Mouse (Mus musculus): ENCODE measurements around the gene Slc7a1. TPM values are rescaled to one million over a fixed set of nuclear protein-coding genes. Genes with fewer than 3 reads are reported as not detected.
A peak's percentile ranks its signal among the peaks of the same experiment; 100 is the strongest.
"Not testable (repeated sequence)": the region's sequence is repeated elsewhere in the genome, so short reads cannot be mapped to it uniquely, and the experiment has no call there.

The Slc7a1 gene
- polyA plus RNA-seq, 1 experiment from 2014 or later = 30.0 TPM

DNA sequence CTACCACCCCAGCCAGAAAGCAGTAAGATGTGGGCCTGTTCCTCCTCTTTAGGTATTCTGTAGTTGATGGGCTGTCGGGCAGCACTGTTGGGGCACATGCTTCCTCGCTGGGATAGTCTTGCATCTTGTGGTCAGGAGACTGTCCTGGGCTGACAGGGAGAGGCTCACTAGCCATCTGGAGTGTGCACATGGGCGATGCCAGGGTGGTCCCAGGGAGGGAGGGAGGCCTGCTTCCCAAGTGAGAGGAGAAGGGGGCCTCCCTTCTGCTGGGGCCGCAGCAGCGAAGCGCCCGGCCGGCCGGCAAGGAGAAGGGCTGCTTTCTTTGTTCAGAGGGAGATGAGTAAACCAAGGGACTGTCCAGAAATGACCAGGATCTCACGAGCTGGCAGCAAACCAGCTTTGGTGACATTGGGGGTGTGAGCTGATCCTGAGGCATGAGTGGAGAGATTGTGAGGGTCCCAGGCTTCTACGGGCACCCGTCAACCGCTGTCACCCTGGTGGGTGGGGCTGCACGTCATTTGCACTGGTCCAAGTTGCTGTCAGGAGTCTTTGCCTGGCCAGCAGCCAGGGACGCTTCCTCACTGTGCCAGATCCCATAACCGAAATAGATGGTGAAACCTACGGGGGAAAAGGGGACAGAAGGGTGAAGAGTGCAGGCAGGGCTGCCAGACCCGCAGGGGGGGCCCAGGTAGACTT, 67.6 kb downstream of the Slc7a1 start:
- Histone ChIP-seq H3K4me3 (ENCODE audit: low read depth, low read length) (no peak overlapping the region), H3K27ac (ENCODE audit: low read depth, low read length) (no peak overlapping the region), H3K36me3 (ENCODE audit: control insufficient read depth, insufficient read depth, low read length) (peaks cover 27% of the 10 kb centered on the region; the same call in 1 of the 2 replicates), H3K9ac (ENCODE audit: low read length) (no peak overlapping the region), H3K4me1 (ENCODE audit: control insufficient read depth, insufficient read depth, low read length) (no peaks in the 10 kb centered on the region), H3K9me3 (replicated peaks; ENCODE audit: control insufficient read depth, low read length) (no peaks in the 10 kb centered on the region), H3K27me3 (replicated peaks; ENCODE audit: control insufficient read depth, insufficient read depth, low read length) (no peaks in the 10 kb centered on the region), H3K4me2 (ENCODE audit: low read length) (no peak overlapping the region)
- ATAC-seq (peak; percentile 44), DNase-seq (ENCODE audit: low spot score) (no peak)
- WGBS = 85% methylated on average over 18 of the region's 18 CpGs

DNA sequence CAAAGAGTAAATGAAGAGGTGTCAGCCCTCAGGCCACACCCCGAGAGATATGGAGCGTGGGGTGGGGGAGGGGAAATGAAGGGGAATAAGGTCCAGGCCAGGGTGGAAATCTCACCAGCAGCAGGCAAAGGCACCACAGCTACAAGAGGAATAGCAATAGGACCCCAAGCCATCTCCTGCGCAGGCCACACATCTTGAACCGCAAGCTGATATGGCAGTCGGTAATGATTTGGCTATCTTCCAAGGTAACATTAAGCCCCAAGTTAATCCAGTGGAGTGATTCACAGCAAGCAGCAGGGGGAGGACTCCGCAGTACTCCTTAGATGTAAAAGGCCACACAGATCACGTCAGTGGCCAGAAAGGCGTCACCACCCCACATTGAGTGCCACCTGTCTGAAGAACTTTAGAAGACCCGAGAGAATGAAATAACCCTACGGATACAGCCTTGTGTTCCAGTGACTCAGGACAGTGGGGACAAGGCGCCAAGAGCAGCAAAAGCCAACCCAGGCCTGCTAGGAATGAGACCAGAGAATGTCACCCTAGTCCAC, 68.4 kb downstream of the Slc7a1 start:
- no peaks in the 10 kb centered on the region for H3K27me3 ChIP-seq (replicated peaks; ENCODE audit: control insufficient read depth, insufficient read depth, low read length)
- WGBS = 63% methylated on average over 11 of the region's 11 CpGs
- peak; percentile 29 for DNase-seq (ENCODE audit: low spot score)

DNA sequence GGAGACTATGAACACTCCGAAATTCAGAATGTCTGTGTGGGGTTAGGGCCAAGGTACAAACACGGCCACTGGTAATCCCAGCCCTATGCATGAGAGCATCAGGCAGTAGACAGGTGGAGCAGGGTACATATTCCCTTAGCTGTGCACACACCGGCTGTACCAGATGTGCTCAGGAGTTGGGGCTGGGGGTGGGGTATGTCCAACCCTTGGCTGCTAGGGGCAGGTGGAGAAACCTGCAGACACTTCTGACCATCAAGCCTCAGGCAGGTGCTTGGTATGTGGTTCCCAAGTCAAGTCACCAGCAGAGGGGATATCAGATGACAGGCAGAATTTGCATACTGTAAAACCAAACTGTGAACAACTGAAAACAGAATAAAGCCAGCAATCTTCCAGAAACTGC, 70.7 kb downstream of the Slc7a1 start:
- ATAC-seq (no peak), DNase-seq (ENCODE audit: low spot score) (no peak)
- Histone ChIP-seq H3K9ac (ENCODE audit: low read length) (no peak overlapping the region), H3K4me2 (ENCODE audit: low read length) (no peak overlapping the region), H3K27me3 (replicated peaks; ENCODE audit: control insufficient read depth, insufficient read depth, low read length) (no peaks in the 10 kb centered on the region), H3K9me3 (replicated peaks; ENCODE audit: control insufficient read depth, low read length) (no peaks in the 10 kb centered on the region), H3K36me3 (ENCODE audit: control insufficient read depth, insufficient read depth, low read length) (peaks cover 11% of the 10 kb centered on the region; the same call in 1 of the 2 replicates), H3K27ac (ENCODE audit: low read depth, low read length) (no peak overlapping the region), H3K4me1 (ENCODE audit: control insufficient read depth, insufficient read depth, low read length) (no peaks in the 10 kb centered on the region), H3K4me3 (ENCODE audit: low read depth, low read length) (no peak overlapping the region)
- WGBS = 88% methylated on average over 3 of the region's 3 CpGs

More for the DNA sequence above, 68.4 kb downstream of the Slc7a1 start:
- Histone ChIP-seq H3K4me1 (ENCODE audit: control insufficient read depth, insufficient read depth, low read length) (no peaks in the 10 kb centered on the region), H3K9ac (ENCODE audit: low read length) (no peak overlapping the region), H3K9me3 (replicated peaks; ENCODE audit: control insufficient read depth, low read length) (no peaks in the 10 kb centered on the region), H3K4me3 (ENCODE audit: low read depth, low read length) (no peak overlapping the region), H3K36me3 (ENCODE audit: control insufficient read depth, insufficient read depth, low read length) (peaks cover 23% of the 10 kb centered on the region; the same call in 1 of the 2 replicates), H3K4me2 (ENCODE audit: low read length) (no peak overlapping the region), H3K27ac (ENCODE audit: low read depth, low read length) (no peak overlapping the region)
- no peak for ATAC-seq

- H3K36me3 ChIP-seq (ENCODE audit: control insufficient read depth, insufficient read depth, low read length); ATAC-seq: not testable (repeated sequence)
- WGBS = 93% methylated on average over 9 of the region's 9 CpGs
Observed at GRCm38 (mm10) chr5:148326295-148326694, 73.4 kb downstream of the Slc7a1 start.

DNA sequence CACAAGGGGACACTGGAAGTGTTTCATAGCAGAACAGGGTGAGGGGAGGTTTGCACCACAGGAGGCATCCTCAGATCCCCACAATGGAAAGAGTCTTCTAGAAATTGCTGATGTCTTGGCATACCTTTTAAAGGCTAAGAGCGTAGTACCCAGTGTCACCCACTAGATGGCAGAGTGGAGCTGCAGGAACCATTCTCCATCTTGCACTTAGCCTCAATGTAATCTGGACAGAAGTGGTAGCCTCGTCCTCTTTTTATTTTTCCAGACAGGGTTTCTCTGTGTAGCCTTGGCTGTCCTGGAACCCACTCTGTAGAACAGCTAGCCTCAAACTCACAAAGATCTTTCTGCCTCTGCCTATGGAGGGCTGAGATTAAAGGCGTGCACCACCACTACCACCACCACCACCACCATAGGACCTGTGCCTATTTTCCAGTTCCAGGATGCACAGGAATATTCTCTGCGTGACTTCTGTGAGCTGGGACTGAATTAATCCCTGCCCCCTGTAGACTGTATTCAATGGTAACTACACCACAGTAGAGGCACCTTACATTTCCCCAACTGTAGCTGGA, 74.3 kb downstream of the Slc7a1 start:
- Histone ChIP-seq H3K9ac (ENCODE audit: low read length) (no peak overlapping the region), H3K4me2 (ENCODE audit: low read length) (no peak overlapping the region), H3K4me3 (ENCODE audit: low read depth, low read length) (no peak overlapping the region), H3K4me1 (ENCODE audit: control insufficient read depth, insufficient read depth, low read length) (no peaks in the 10 kb centered on the region), H3K27me3 (replicated peaks; ENCODE audit: control insufficient read depth, insufficient read depth, low read length) (no peaks in the 10 kb centered on the region), H3K36me3 (ENCODE audit: control insufficient read depth, insufficient read depth, low read length) (no peaks in the 10 kb centered on the region), H3K9me3 (replicated peaks; ENCODE audit: control insufficient read depth, low read length) (no peaks in the 10 kb centered on the region), H3K27ac (ENCODE audit: low read depth, low read length) (no peak overlapping the region)
- ATAC-seq = 0 out of 2 replicates have a peak, but pooled peaks have one; percentile 29
- peak; percentile 72 for DNase-seq (ENCODE audit: low spot score)
- 41% methylated on average over 4 of the region's 4 CpGs for WGBS

More at GRCm38 (mm10) chr5:148326295-148326694, 73.4 kb downstream of the Slc7a1 start:
- not testable (repeated sequence) for H3K4me1 ChIP-seq (ENCODE audit: control insufficient read depth, insufficient read depth, low read length); H3K9ac ChIP-seq (ENCODE audit: low read length); H3K9me3 ChIP-seq (replicated peaks; ENCODE audit: control insufficient read depth, low read length); H3K27me3 ChIP-seq (replicated peaks; ENCODE audit: control insufficient read depth, insufficient read depth, low read length); H3K4me2 ChIP-seq (ENCODE audit: low read length); H3K4me3 ChIP-seq (ENCODE audit: low read depth, low read length); H3K27ac ChIP-seq (ENCODE audit: low read depth, low read length); DNase-seq (ENCODE audit: low spot score)

GRCm38 (mm10) chr5:148314931-148315330, 84.8 kb downstream of the Slc7a1 start:
- DNase-seq (ENCODE audit: low spot score) = no peak
- Histone ChIP-seq H3K9ac (ENCODE audit: low read length) (no peak overlapping the region), H3K36me3 (ENCODE audit: control insufficient read depth, insufficient read depth, low read length) (no peaks in the 10 kb centered on the region), H3K4me2 (ENCODE audit: low read length) (no peak overlapping the region), H3K27ac (ENCODE audit: low read depth, low read length) (no peak overlapping the region), H3K27me3 (replicated peaks; ENCODE audit: control insufficient read depth, insufficient read depth, low read length) (no peaks in the 10 kb centered on the region), H3K4me1 (ENCODE audit: control insufficient read depth, insufficient read depth, low read length) (no peaks in the 10 kb centered on the region), H3K4me3 (ENCODE audit: low read depth, low read length) (no peak overlapping the region), H3K9me3 (replicated peaks; ENCODE audit: control insufficient read depth, low read length) (no peaks in the 10 kb centered on the region)
- ATAC-seq = no peak
- 98% methylated on average over 5 of the region's 5 CpGs for WGBS

GRCm38 (mm10) chr5:148312443-148312842, 87.3 kb downstream of the Slc7a1 start:
- WGBS = 66% methylated on average over 2 of the region's 2 CpGs
- Histone ChIP-seq H3K9ac (ENCODE audit: low read length) (no peak overlapping the region), H3K27ac (ENCODE audit: low read depth, low read length) (no peak overlapping the region), H3K27me3 (replicated peaks; ENCODE audit: control insufficient read depth, insufficient read depth, low read length) (no peaks in the 10 kb centered on the region), H3K4me3 (ENCODE audit: low read depth, low read length) (no peak overlapping the region), H3K9me3 (replicated peaks; ENCODE audit: control insufficient read depth, low read length) (no peaks in the 10 kb centered on the region), H3K4me1 (ENCODE audit: control insufficient read depth, insufficient read depth, low read length) (no peaks in the 10 kb centered on the region), H3K4me2 (ENCODE audit: low read length) (no peak overlapping the region), H3K36me3 (ENCODE audit: control insufficient read depth, insufficient read depth, low read length) (no peaks in the 10 kb centered on the region)
- DNase-seq (ENCODE audit: low spot score) (no peak), ATAC-seq (no peak)

DNA sequence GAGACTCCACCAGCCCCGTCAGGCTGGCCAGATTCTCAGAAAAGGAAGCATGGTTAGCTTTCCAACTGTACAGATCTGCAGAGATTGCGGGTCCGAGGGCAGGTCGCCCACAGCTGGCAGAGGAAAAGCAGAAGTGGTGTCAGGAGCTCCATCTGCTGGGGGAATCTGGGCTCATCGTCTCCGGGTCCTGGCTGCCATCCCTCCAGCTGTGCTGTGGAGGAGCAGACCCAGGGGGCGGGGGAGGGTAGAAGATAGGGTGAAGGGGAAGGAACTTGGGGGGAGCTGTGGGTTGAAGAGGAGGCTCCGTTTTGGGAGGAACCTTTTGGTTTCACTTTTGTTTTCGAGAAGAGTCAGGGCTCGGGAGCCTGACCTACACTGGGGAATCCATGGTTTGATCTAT, 88.9 kb downstream of the Slc7a1 start:
- H3K4me1 ChIP-seq (ENCODE audit: control insufficient read depth, insufficient read depth, low read length) = no peaks in the 10 kb centered on the region
- no peak for ATAC-seq
- WGBS = 76% methylated on average over 10 of the region's 10 CpGs
- H3K36me3 ChIP-seq (ENCODE audit: control insufficient read depth, insufficient read depth, low read length) = no peaks in the 10 kb centered on the region
- DNase-seq (ENCODE audit: low spot score) = no peak
- no peak overlapping the region for H3K27ac ChIP-seq (ENCODE audit: low read depth, low read length)
- no peak overlapping the region for H3K4me3 ChIP-seq (ENCODE audit: low read depth, low read length)
- H3K4me2 ChIP-seq (ENCODE audit: low read length) = no peak overlapping the region
- no peaks in the 10 kb centered on the region for H3K27me3 ChIP-seq (replicated peaks; ENCODE audit: control insufficient read depth, insufficient read depth, low read length)
- no peak overlapping the region for H3K9ac ChIP-seq (ENCODE audit: low read length)
- H3K9me3 ChIP-seq (replicated peaks; ENCODE audit: control insufficient read depth, low read length) = no peaks in the 10 kb centered on the region

- WGBS = 85% methylated on average over 2 of the region's 2 CpGs
Observed at GRCm38 (mm10) chr5:148304112-148304511, 95.6 kb downstream of the Slc7a1 start.

More at GRCm38 (mm10) chr5:148304112-148304511, 95.6 kb downstream of the Slc7a1 start:
- ATAC-seq (no peak), DNase-seq (ENCODE audit: low spot score) (no peak)
- Histone ChIP-seq H3K4me2 (ENCODE audit: low read length) (no peak overlapping the region), H3K36me3 (ENCODE audit: control insufficient read depth, insufficient read depth, low read length) (0 out of 2 replicates have a peak, but pooled peaks cover 2% of the 10 kb centered on the region), H3K27ac (ENCODE audit: low read depth, low read length) (no peak overlapping the region), H3K9ac (ENCODE audit: low read length) (no peak overlapping the region), H3K27me3 (replicated peaks; ENCODE audit: control insufficient read depth, insufficient read depth, low read length) (no peaks in the 10 kb centered on the region), H3K4me1 (ENCODE audit: control insufficient read depth, insufficient read depth, low read length) (no peaks in the 10 kb centered on the region), H3K9me3 (replicated peaks; ENCODE audit: control insufficient read depth, low read length) (no peaks in the 10 kb centered on the region), H3K4me3 (ENCODE audit: low read depth, low read length) (no peak overlapping the region)
